Mouse (Mus musculus): ENCODE results near the gene Rtl5.

GRCm38 (mm10) chrX:102036866-102037361, 34.2 kb downstream of the Rtl5 start:
- no peak for TF ChIP-seq CTCF (IDR thresholded peaks at IDR 0.05; ENCODE audit: low read depth, low read length)
- TF ChIP-seq POLR2A (IDR thresholded peaks at IDR 0.05; ENCODE audit: extremely low read depth, insufficient read depth, low read length): no peak
